Mouse (Mus musculus): ENCODE data around the gene Ube2g2.

Gene Ube2g2

DNA sequence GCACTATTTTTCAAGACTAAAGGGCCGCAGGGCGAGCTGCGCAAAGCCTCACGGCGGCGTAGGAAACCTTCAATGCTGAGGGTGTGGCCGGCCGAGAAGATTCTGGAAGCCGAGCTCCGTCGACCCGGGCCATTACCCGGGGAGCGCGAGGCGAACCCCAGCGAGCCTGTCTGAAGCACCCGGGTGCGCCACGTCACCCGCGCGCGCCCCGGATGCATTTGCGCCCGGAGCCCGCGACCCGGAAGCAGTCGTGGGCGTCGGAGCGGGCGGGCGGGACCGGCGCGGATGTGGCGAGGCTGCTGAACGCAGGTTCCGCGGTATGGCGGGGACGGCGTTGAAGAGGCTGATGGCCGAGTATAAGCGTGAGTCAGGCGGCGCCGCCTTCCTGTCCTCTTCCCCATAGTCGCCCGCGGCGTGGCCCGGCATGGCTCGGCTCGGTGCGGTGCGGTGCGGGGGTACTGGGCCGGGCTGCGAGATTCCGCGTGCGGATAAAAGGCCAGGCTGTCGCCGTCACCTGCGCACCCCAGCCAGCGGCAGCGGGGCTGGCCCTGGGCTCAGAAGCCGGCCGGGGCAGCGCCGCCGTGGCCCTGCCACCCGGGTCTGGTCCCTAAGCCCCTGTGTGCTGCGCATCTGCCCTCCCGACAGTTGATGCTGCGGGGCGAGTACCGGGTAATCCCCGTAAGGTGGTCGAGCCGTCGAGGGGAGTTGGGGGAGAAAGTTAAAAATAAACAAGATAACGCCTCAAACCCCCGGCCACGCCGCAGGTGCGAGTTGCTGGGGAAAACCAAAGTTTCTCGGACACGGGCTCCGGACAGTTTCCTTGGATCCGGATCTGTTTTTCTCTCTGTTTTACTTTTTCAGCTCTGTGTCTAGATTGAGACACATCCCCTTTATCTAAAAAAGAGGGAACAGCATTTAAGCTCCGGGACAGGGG is at the start of gene Ube2g2:
Gene Ube2g2 (plus strand): TSS at position 221 of the 934 bp plus-strand sequence.
- DNase-seq (ENCODE audit: low read depth, low spot score): peak; percentile 83

DNA sequence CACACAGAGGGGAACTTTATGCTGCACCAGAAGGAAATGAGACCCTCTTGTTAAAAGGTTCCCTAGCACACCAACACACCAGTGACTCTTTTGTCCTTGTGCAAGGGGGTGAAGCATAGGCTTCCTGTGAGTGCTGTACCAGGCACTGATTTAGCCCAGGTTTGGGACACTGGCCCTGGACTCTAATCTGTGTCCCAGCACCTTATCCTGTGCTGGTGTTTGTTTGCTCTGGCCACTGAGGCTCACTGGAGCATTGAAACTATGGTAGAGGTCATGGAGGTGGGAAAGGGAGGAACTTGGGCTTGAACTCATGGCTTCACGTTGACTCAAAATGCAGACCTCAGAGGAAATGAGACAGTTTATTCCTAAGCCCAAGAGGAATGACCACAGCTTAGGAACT is 48.9 kb upstream of the Ube2g2 start:
- DNase-seq (ENCODE audit: low read depth, low spot score): no peak

- peak; percentile 48 for DNase-seq (ENCODE audit: low read depth, low spot score)
These were observed 41.8 kb upstream of the Ube2g2 start for GRCm38 (mm10) chr10:77580027-77580920.

GRCm38 (mm10) chr10:77581023-77581407 is 41.1 kb upstream of the Ube2g2 start:
- peak; percentile 56 for DNase-seq (ENCODE audit: low read depth, low spot score)

GRCm38 (mm10) chr10:77581408-77582284 is 40.4 kb upstream of the Ube2g2 start, which contains the start of gene Pttg1ip:
Gene Pttg1ip (plus strand): TSS chr10:77581720.
- DNase-seq (ENCODE audit: low read depth, low spot score): peak; percentile 97

- DNase-seq (ENCODE audit: low read depth, low spot score): no peak
These were observed 39.8 kb upstream of the Ube2g2 start for GRCm38 (mm10) chr10:77582285-77582618.

DNA sequence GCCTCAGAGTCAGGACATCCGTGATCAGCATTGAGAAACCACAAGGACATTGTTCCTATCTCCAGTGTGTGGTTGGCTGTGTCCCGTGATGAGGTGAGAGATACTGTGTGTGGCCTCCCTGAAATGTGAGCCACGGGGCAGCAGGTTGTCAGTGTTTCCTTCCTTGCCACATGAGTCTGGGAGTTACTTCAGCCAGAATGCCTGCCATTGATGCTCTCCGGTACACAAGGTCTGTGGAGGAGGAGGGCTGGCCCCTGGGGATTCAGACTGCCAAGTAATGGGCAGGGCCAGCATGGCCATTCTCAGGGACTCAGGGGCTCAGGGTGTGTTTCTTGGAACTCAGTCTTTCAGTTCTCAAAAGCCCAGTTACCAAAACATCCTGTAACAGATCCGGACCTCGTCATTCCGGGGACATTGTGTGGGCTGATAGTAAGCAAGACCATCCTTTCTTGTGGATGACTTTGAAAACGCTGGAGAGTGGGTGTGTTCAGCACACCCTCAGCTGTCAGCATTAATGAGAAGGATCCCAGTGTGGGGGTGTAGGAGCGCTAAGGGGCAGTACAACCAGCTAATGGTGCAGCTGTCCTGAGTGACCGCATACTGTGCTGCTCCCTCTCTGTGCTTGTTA is 38.2 kb upstream of the Ube2g2 start:
- DNase-seq (ENCODE audit: low read depth, low spot score): no peak

GRCm38 (mm10) chr10:77586637-77587036 is 35.4 kb upstream of the Ube2g2 start:
- no peak for DNase-seq (ENCODE audit: low read depth, low spot score)

DNA sequence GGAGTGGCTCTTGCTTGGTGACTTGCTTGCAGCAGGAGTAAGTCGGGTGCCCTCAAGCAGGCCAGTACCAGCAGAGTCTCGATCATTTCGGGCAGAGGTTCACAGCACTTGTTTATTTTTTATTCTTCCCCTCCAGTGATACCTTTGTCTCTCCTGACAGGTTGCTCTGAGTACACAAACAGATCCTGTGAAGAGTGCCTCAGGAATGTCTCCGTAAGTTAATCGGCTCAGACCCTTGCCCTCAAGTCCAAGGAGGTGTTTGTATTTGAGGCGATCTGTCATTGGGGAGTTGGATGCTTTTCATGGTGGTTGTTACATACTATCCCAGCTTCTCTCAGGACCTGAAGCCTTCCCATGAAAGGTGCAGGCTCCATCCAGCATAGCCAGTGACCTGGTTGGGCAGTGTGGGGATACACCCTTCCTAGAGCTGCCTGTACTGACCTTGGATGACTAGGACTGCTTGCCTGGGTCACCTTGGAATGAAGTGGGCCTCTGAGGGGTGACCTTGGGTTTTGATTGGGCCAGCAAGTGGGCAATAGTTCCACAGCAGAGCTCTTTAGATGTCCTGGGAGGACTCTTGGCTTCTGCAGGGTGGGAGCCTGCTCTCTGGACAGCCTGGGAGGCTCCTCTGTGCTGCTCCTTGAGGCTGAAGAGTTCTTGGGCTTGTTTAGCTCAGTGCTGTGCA is 34.8 kb upstream of the Ube2g2 start:
- no peak for DNase-seq (ENCODE audit: low read depth, low spot score)

DNA sequence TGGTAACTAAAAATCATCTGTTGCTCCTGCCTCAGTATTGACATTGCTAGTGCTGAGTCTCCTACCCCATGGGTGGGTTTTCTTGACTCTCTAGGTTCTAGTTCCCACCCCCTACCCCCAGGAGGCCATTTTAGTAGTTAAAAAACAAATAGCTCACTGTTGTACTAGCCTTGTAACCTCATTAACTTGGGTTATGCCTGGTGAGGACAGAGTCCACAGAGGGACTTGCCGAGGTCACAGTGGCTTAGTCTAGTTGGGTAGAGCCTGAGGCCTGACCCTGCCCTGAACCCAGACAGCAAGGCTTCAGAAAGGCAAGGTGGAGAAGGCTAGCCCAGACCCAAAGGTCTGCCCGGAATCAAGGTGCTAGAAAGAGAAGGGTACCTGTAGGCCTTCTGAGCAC is 34.0 kb upstream of the Ube2g2 start:
- no peak for DNase-seq (ENCODE audit: low read depth, low spot score)

- DNase-seq (ENCODE audit: low read depth, low spot score): no peak
These were observed 33.0 kb upstream of the Ube2g2 start for GRCm38 (mm10) chr10:77589117-77589516.

DNA sequence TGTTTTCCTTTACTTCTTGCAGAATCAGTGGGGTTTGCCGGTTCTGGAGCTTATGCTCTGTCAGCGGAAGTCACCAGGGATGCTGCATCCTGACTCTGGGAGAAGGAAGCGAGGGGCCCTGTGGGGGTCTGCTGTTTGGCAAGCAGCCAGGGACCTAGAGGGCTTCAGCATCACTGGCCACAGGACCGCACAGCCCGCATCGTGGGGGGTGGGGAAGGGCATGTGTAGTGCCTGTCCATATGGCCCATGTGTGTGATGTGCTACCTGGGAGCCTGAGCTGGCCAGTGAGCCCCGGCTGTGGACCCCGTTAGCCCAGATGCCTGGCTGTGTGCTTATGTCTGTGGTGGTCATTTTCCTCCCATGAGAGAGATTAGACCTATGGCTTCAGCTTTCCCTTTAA is 32.3 kb upstream of the Ube2g2 start:
- DNase-seq (ENCODE audit: low read depth, low spot score): no peak

DNA sequence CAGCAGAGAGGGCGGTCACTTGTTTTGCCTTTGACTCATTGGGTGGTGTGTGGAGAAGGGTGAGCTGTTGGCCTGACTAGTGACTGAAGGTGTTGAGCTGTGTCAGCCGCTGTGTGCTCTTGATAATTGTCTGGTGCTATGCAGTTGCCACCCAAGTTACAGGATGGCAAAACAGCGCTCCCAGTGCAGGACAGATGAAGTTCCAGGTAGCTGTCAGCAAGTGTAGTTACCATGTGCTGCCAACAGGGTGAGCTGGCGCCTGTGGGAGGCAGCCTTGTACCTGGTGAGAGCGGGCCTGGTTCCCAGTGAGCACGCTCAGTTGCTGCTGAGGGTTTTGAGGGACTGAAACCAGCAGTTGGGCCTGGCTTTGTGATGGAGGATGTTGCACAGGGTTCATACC is 31.3 kb upstream of the Ube2g2 start:
- DNase-seq (ENCODE audit: low read depth, low spot score): peak; percentile 94

DNA sequence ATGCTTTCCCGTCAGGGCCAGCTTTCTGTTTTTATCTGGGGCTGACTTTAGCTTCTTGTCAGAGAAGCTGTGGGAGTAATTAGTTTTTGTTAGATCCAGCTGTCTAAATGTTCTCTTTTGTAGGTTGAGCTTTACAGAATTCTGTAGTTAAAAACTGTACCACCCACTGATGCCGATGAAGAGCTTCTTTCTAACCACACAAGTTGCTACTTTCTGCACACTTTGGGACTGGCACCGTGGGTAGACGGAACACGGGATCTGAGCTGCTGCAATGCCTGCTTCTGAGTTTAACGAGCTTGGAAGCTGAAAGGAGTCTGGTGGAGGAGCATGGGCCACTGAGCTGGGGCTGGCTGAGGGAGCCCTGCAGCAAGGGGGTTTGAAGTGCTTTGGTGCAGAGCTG is 30.5 kb upstream of the Ube2g2 start:
- DNase-seq (ENCODE audit: low read depth, low spot score): no peak

- no peak for DNase-seq (ENCODE audit: low read depth, low spot score)
These were observed 26.0 kb upstream of the Ube2g2 start for GRCm38 (mm10) chr10:77596060-77596459.

GRCm38 (mm10) chr10:77603021-77603420 is 19.1 kb upstream of the Ube2g2 start:
- peak; percentile 95 for DNase-seq (ENCODE audit: low read depth, low spot score)

GRCm38 (mm10) chr10:77604111-77604510 is 18.0 kb upstream of the Ube2g2 start:
- DNase-seq (ENCODE audit: low read depth, low spot score): peak; percentile 78

DNA sequence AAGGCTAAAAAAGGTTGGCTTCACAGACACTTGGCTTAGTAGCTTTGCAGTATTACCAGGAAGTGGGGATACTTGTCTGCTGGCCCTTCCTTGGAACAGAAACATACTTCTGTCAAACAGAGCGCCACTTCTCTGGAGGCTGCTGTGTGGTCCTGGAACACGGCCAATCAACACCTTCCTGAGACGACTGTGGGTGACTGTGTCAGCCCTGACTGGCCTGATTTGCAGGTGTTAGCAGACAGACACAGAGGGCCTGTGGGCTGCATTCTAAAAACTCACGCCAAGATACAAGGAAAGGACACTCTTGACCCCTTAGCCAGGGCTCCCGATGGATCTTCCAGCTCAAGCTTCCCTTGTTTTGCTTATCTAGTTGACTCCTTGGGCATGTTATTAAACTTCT is 17.1 kb upstream of the Ube2g2 start:
- no peak for DNase-seq (ENCODE audit: low read depth, low spot score)

- peak; percentile 85 for DNase-seq (ENCODE audit: low read depth, low spot score)
These were observed 16.7 kb upstream of the Ube2g2 start for GRCm38 (mm10) chr10:77605368-77605767.

All from ES-CJ7 (cell line).